Mouse (Mus musculus): ENCODE measurements around the gene Atp8b4. TPM values are rescaled to one million over a fixed set of nuclear protein-coding genes. Genes with fewer than 3 reads are reported as not detected.
A peak's percentile ranks its signal among the peaks of the same experiment; 100 is the strongest.

Atp8b4 gene
- polyA plus RNA-seq, 1 experiment from 2014 or later = 0.21 TPM

GRCm38 (mm10) chr2:126386056-126386455 lies 114.4 kb downstream of the Atp8b4 start:
- no peaks in the 10 kb centered on the region for H3K36me3 ChIP-seq (ENCODE audit: insufficient read depth, low read length)
- H3K27me3 ChIP-seq (ENCODE audit: insufficient read depth, low read length) = no peaks in the 10 kb centered on the region
- no peak for ATAC-seq (ENCODE audit: low FRiP score, low TSS enrichment)
- no peak overlapping the region for H3K9ac ChIP-seq (replicated peaks; ENCODE audit: low read length)
- no peak overlapping the region for H3K4me3 ChIP-seq (ENCODE audit: low read length)
- no peaks in the 10 kb centered on the region for H3K4me1 ChIP-seq (ENCODE audit: insufficient read depth, low read length)
- H3K27ac ChIP-seq (ENCODE audit: low read length) = no peak overlapping the region
- no peak overlapping the region for H3K4me2 ChIP-seq (replicated peaks; ENCODE audit: low read depth, low read length)
- H3K9me3 ChIP-seq (ENCODE audit: low read length) = no peaks in the 10 kb centered on the region

GRCm38 (mm10) chr2:126380300-126380699 lies 120.2 kb downstream of the Atp8b4 start:
- no peak overlapping the region for H3K27ac ChIP-seq (ENCODE audit: low read length)
- H3K9me3 ChIP-seq (ENCODE audit: low read length) = no peaks in the 10 kb centered on the region
- no peak overlapping the region for H3K9ac ChIP-seq (replicated peaks; ENCODE audit: low read length)
- H3K4me2 ChIP-seq (replicated peaks; ENCODE audit: low read depth, low read length) = no peak overlapping the region
- no peaks in the 10 kb centered on the region for H3K4me1 ChIP-seq (ENCODE audit: insufficient read depth, low read length)
- no peaks in the 10 kb centered on the region for H3K27me3 ChIP-seq (ENCODE audit: insufficient read depth, low read length)
- no peaks in the 10 kb centered on the region for H3K36me3 ChIP-seq (ENCODE audit: insufficient read depth, low read length)
- WGBS = 82% methylated on average over 5 of the region's 5 CpGs
- H3K4me3 ChIP-seq (ENCODE audit: low read length) = no peak overlapping the region
- ATAC-seq (ENCODE audit: low FRiP score, low TSS enrichment) = no peak

GRCm38 (mm10) chr2:126371634-126372033 lies 128.8 kb downstream of the Atp8b4 start:
- H3K9me3 ChIP-seq (ENCODE audit: low read length) = no peaks in the 10 kb centered on the region
- H3K36me3 ChIP-seq (ENCODE audit: insufficient read depth, low read length) = no peaks in the 10 kb centered on the region
- no peaks in the 10 kb centered on the region for H3K27me3 ChIP-seq (ENCODE audit: insufficient read depth, low read length)
- ATAC-seq (ENCODE audit: low FRiP score, low TSS enrichment) = no peak
- no peak overlapping the region for H3K27ac ChIP-seq (ENCODE audit: low read length)
- H3K4me2 ChIP-seq (replicated peaks; ENCODE audit: low read depth, low read length) = no peak overlapping the region
- H3K4me1 ChIP-seq (ENCODE audit: insufficient read depth, low read length) = no peaks in the 10 kb centered on the region
- H3K9ac ChIP-seq (replicated peaks; ENCODE audit: low read length) = no peak overlapping the region
- 80% methylated on average over 8 of the region's 8 CpGs for WGBS
- H3K4me3 ChIP-seq (ENCODE audit: low read length) = no peak overlapping the region

GRCm38 (mm10) chr2:126369815-126370214 lies 130.7 kb downstream of the Atp8b4 start:
- no peak for ATAC-seq (ENCODE audit: low FRiP score, low TSS enrichment)

GRCm38 (mm10) chr2:126363745-126364725 lies 136.4 kb downstream of the Atp8b4 start:
- H3K27ac ChIP-seq (ENCODE audit: low read length) = 0 out of 2 replicates have a peak overlapping the region, but pooled peaks have one; percentile 2
- ATAC-seq (ENCODE audit: low FRiP score, low TSS enrichment) = peak; percentile 89
- 71% methylated on average over 14 of the region's 14 CpGs for WGBS

More at GRCm38 (mm10) chr2:126369815-126370214, 130.7 kb downstream of the Atp8b4 start:
- H3K27me3 ChIP-seq (ENCODE audit: insufficient read depth, low read length) = no peaks in the 10 kb centered on the region
- 68% methylated on average over 4 of the region's 4 CpGs for WGBS
- no peaks in the 10 kb centered on the region for H3K9me3 ChIP-seq (ENCODE audit: low read length)
- no peak overlapping the region for H3K4me3 ChIP-seq (ENCODE audit: low read length)
- H3K4me2 ChIP-seq (replicated peaks; ENCODE audit: low read depth, low read length) = no peak overlapping the region
- H3K4me1 ChIP-seq (ENCODE audit: insufficient read depth, low read length) = no peaks in the 10 kb centered on the region
- no peak overlapping the region for H3K27ac ChIP-seq (ENCODE audit: low read length)
- no peak overlapping the region for H3K9ac ChIP-seq (replicated peaks; ENCODE audit: low read length)
- no peaks in the 10 kb centered on the region for H3K36me3 ChIP-seq (ENCODE audit: insufficient read depth, low read length)

GRCm38 (mm10) chr2:126363050-126363744 lies 137.3 kb downstream of the Atp8b4 start:
- Histone ChIP-seq H3K4me2 (replicated peaks; ENCODE audit: low read depth, low read length) (no peak overlapping the region), H3K4me1 (ENCODE audit: insufficient read depth, low read length) (0 out of 2 replicates have a peak, but pooled peaks cover 6% of the 10 kb centered on the region), H3K27me3 (ENCODE audit: insufficient read depth, low read length) (no peaks in the 10 kb centered on the region), H3K27ac (ENCODE audit: low read length) (0 out of 2 replicates have a peak overlapping the region, but pooled peaks have one; percentile 2), H3K9me3 (ENCODE audit: low read length) (no peaks in the 10 kb centered on the region), H3K4me3 (ENCODE audit: low read length) (no peak overlapping the region), H3K9ac (replicated peaks; ENCODE audit: low read length) (no peak overlapping the region), H3K36me3 (ENCODE audit: insufficient read depth, low read length) (no peaks in the 10 kb centered on the region)
- 35% methylated on average over 7 of the region's 7 CpGs for WGBS
- peak; percentile 59; the same call in 1 of the 2 replicates for ATAC-seq (ENCODE audit: low FRiP score, low TSS enrichment)

More at GRCm38 (mm10) chr2:126363745-126364725, 136.4 kb downstream of the Atp8b4 start:
- Histone ChIP-seq H3K36me3 (ENCODE audit: insufficient read depth, low read length) (no peaks in the 10 kb centered on the region), H3K9ac (replicated peaks; ENCODE audit: low read length) (no peak overlapping the region), H3K27me3 (ENCODE audit: insufficient read depth, low read length) (no peaks in the 10 kb centered on the region), H3K4me3 (ENCODE audit: low read length) (no peak overlapping the region), H3K4me2 (replicated peaks; ENCODE audit: low read depth, low read length) (no peak overlapping the region), H3K4me1 (ENCODE audit: insufficient read depth, low read length) (0 out of 2 replicates have a peak, but pooled peaks cover 6% of the 10 kb centered on the region), H3K9me3 (ENCODE audit: low read length) (no peaks in the 10 kb centered on the region)

GRCm38 (mm10) chr2:126361131-126361810 lies 139.2 kb downstream of the Atp8b4 start:
- no peak for ATAC-seq (ENCODE audit: low FRiP score, low TSS enrichment)
- H3K9ac ChIP-seq (replicated peaks; ENCODE audit: low read length) = no peak overlapping the region; the same call in 1 of the 2 replicates
- H3K4me3 ChIP-seq (ENCODE audit: low read length) = no peak overlapping the region
- H3K4me2 ChIP-seq (replicated peaks; ENCODE audit: low read depth, low read length) = no peak overlapping the region
- H3K4me1 ChIP-seq (ENCODE audit: insufficient read depth, low read length) = 0 out of 2 replicates have a peak, but pooled peaks cover 6% of the 10 kb centered on the region
- no peak overlapping the region for H3K27ac ChIP-seq (ENCODE audit: low read length)
- H3K9me3 ChIP-seq (ENCODE audit: low read length) = no peaks in the 10 kb centered on the region
- 65% methylated on average over 21 of the region's 21 CpGs for WGBS
- no peaks in the 10 kb centered on the region for H3K27me3 ChIP-seq (ENCODE audit: insufficient read depth, low read length)
- no peaks in the 10 kb centered on the region for H3K36me3 ChIP-seq (ENCODE audit: insufficient read depth, low read length)

GRCm38 (mm10) chr2:126360688-126361087 lies 139.8 kb downstream of the Atp8b4 start:
- Histone ChIP-seq H3K27me3 (ENCODE audit: insufficient read depth, low read length) (no peaks in the 10 kb centered on the region), H3K4me1 (ENCODE audit: insufficient read depth, low read length) (0 out of 2 replicates have a peak, but pooled peaks cover 6% of the 10 kb centered on the region), H3K9me3 (ENCODE audit: low read length) (no peaks in the 10 kb centered on the region), H3K4me2 (replicated peaks; ENCODE audit: low read depth, low read length) (no peak overlapping the region), H3K27ac (ENCODE audit: low read length) (no peak overlapping the region), H3K9ac (replicated peaks; ENCODE audit: low read length) (no peak overlapping the region), H3K4me3 (ENCODE audit: low read length) (no peak overlapping the region), H3K36me3 (ENCODE audit: insufficient read depth, low read length) (no peaks in the 10 kb centered on the region)
- no peak for ATAC-seq (ENCODE audit: low FRiP score, low TSS enrichment)
- 62% methylated on average over 6 of the region's 6 CpGs for whole genome bisulfite sequencing

- no peak for ATAC-seq (ENCODE audit: low FRiP score, low TSS enrichment)
Observed at GRCm38 (mm10) chr2:126359965-126360364, 140.5 kb downstream of the Atp8b4 start.

More at GRCm38 (mm10) chr2:126359965-126360364, 140.5 kb downstream of the Atp8b4 start:
- no peaks in the 10 kb centered on the region for H3K9me3 ChIP-seq (ENCODE audit: low read length)
- no peak overlapping the region for H3K4me3 ChIP-seq (ENCODE audit: low read length)
- H3K27ac ChIP-seq (ENCODE audit: low read length) = no peak overlapping the region
- H3K4me2 ChIP-seq (replicated peaks; ENCODE audit: low read depth, low read length) = no peak overlapping the region
- H3K36me3 ChIP-seq (ENCODE audit: insufficient read depth, low read length) = no peaks in the 10 kb centered on the region
- no peaks in the 10 kb centered on the region for H3K27me3 ChIP-seq (ENCODE audit: insufficient read depth, low read length)
- no peak overlapping the region for H3K9ac ChIP-seq (replicated peaks; ENCODE audit: low read length)
- 0 out of 2 replicates have a peak, but pooled peaks cover 6% of the 10 kb centered on the region for H3K4me1 ChIP-seq (ENCODE audit: insufficient read depth, low read length)
- WGBS = 74% methylated on average over 3 of the region's 3 CpGs
